Mouse (Mus musculus) G1E (cell line): ENCODE results near the gene Map4k2. TPM values are rescaled to one million over a fixed set of nuclear protein-coding genes. Genes with fewer than 3 reads are reported as not detected.

ENCODE experiments used
- ATAC-seq: 2 replicates; pipeline ENCODE4 v1.8.0; 2016; ENCODE audit warnings: mild to moderate bottlenecking; ENCODE audit not compliant: insufficient number of reproducible peaks, poor library complexity, low FRiP score, severe bottlenecking; ENCODE audit errors: extremely low read depth
- DNase-seq: peaks from one replicate; pipeline ENCODE4 v3.0.0; 2012; ENCODE audit warnings: low spot score
- H3K27me3 ChIP-seq: 2 replicates; pipeline ENCODE4 v1.6.1; 2012; ENCODE audit warnings: mild to moderate bottlenecking, low read length, inconsistent platforms; ENCODE audit not compliant: insufficient read depth
- H3K36me3 ChIP-seq: replicated peaks from 2 replicates; pipeline ENCODE3; 2012; ENCODE audit warnings: mild to moderate bottlenecking, inconsistent platforms
- H3K4me1 ChIP-seq: 2 replicates; pipeline ENCODE4 v1.6.1; 2012; ENCODE audit warnings: low read depth, low read length, inconsistent platforms, mixed read lengths; ENCODE audit not compliant: insufficient read depth
- H3K4me3 ChIP-seq: 2 replicates; pipeline ENCODE4 v1.5.1; 2012; ENCODE audit warnings: low read depth, mild to moderate bottlenecking, inconsistent platforms, low read length, moderate library complexity, mixed read lengths
- H3K9me3 ChIP-seq: replicated peaks from 2 replicates; pipeline ENCODE4 v1.6.1; 2012; ENCODE audit warnings: inconsistent platforms
- CTCF ChIP-seq: IDR thresholded peaks from 2 replicates; pipeline ENCODE4 v1.5.1; 2012; ENCODE audit warnings: low read depth, low read length, inconsistent platforms, mixed read lengths
- GATA1 ChIP-seq: IDR thresholded peaks from 2 replicates; pipeline ENCODE4 v1.6.1; 2012; ENCODE audit warnings: borderline replicate concordance, low read length, inconsistent platforms, mixed read lengths
- GATA2 ChIP-seq: IDR thresholded peaks from 2 replicates; pipeline ENCODE4 v1.6.1; 2012; ENCODE audit warnings: low read depth, low read length, inconsistent platforms, borderline replicate concordance
- POLR2AphosphoS5 ChIP-seq: IDR thresholded peaks from 2 replicates; pipeline ENCODE4 v1.6.1; 2012; ENCODE audit warnings: low read depth, low read length, inconsistent platforms; ENCODE audit not compliant: insufficient replicate concordance
- TAL1 ChIP-seq: conservative IDR thresholded peaks from 2 replicates; pipeline ENCODE4 v1.6.1; 2012; ENCODE audit warnings: low read depth, low read length, inconsistent platforms, mixed read lengths
- polyA plus RNA-seq: library from polyadenylated mRNA; stranded (reverse); fragments of >175 nt; gene quantifications from 2 replicates; pipeline ENCODE4 v1.2.3, GENCODE M21; 2012
- total RNA-seq, 2 experiments: library from RNA; stranded (forward) in 1 of 2; stranded (reverse) in 1 of 2; fragments of 200-1000 nt in 1 of 2; fragments of >200 nt in 1 of 2; fragmentation: Nextera tagmentation in 1 of 2; gene quantifications; 2 replicates each; pipeline ENCODE4 v1.2.3; 2014 to 2017

The Map4k2 gene
- total and polyA plus RNA-seq, 3 experiments = 13.2 to 26.6 (median 13.4) TPM

GRCm38 (mm10) chr19:6331178-6331577 lies 9.8 kb upstream of the Map4k2 start:
- no peak for ATAC-seq
- H3K4me3 ChIP-seq = no peak overlapping the region; the same call in 1 of the 2 replicates
- DNase-seq = no peak
- H3K4me1 ChIP-seq = peaks cover 37% of the 10 kb centered on the region
- peaks cover under 1% of the 10 kb centered on the region for H3K36me3 ChIP-seq
- TF ChIP-seq GATA2 = no peak
- no peak for TF ChIP-seq CTCF
- no peak for TF ChIP-seq GATA1
- H3K9me3 ChIP-seq = no peaks in the 10 kb centered on the region
- peaks cover 3% of the 10 kb centered on the region; the same call in 1 of the 2 replicates for H3K27me3 ChIP-seq

- TF ChIP-seq TAL1 (no peak), GATA2 (no peak), GATA1 (no peak), CTCF (peak; percentile 60; the same call in 1 of the 2 replicates), POLR2AphosphoS5 (no peak)
- ATAC-seq (no peak), DNase-seq (no peak)
- no peak overlapping the region; the same call in 1 of the 2 replicates for H3K4me3 ChIP-seq
- H3K36me3 ChIP-seq = peaks cover 8% of the 10 kb centered on the region
- peaks cover 3% of the 10 kb centered on the region; the same call in 1 of the 2 replicates for H3K27me3 ChIP-seq
- H3K4me1 ChIP-seq = peaks cover 44% of the 10 kb centered on the region
- H3K9me3 ChIP-seq = no peaks in the 10 kb centered on the region
Measured at GRCm38 (mm10) chr19:6331719-6332516, 9.0 kb upstream of the Map4k2 start.

- Histone ChIP-seq H3K4me1 (peaks cover 56% of the 10 kb centered on the region), H3K36me3 (peaks cover 29% of the 10 kb centered on the region), H3K4me3 (peak overlapping the region; percentile 85), H3K27me3 (peaks cover 3% of the 10 kb centered on the region; the same call in 1 of the 2 replicates), H3K9me3 (no peaks in the 10 kb centered on the region)
- ATAC-seq (no peak), DNase-seq (no peak)
- TF ChIP-seq GATA1 (no peak), TAL1 (no peak), GATA2 (no peak), POLR2AphosphoS5 (no peak), CTCF (no peak)
Measured at GRCm38 (mm10) chr19:6333761-6334595, 7.0 kb upstream of the Map4k2 start.

GRCm38 (mm10) chr19:6334673-6335457 lies 6.1 kb upstream of the Map4k2 start, which contains the start of gene Men1:
TSS of gene Men1 (plus strand) at chr19:6334979.
- Histone ChIP-seq H3K4me1 (peaks cover 65% of the 10 kb centered on the region), H3K9me3 (no peaks in the 10 kb centered on the region), H3K27me3 (peaks cover 3% of the 10 kb centered on the region; the same call in 1 of the 2 replicates), H3K36me3 (peaks cover 38% of the 10 kb centered on the region), H3K4me3 (peak within 1 kb of the TSS; percentile 85)
- no peak for TF ChIP-seq POLR2AphosphoS5
- no peak for TF ChIP-seq GATA1
- no peak for TF ChIP-seq GATA2
- TF ChIP-seq CTCF = no peak
- TF ChIP-seq TAL1 = no peak
- ATAC-seq (peak; percentile 92), DNase-seq (peak; percentile 96)

GRCm38 (mm10) chr19:6335458-6335827 lies 5.5 kb upstream of the Map4k2 start:
- peaks cover 71% of the 10 kb centered on the region for H3K4me1 ChIP-seq
- H3K36me3 ChIP-seq = peaks cover 44% of the 10 kb centered on the region
- H3K9me3 ChIP-seq = no peaks in the 10 kb centered on the region
- ATAC-seq (no peak), DNase-seq (peak; percentile 41)
- peak overlapping the region; percentile 85 for H3K4me3 ChIP-seq
- TF ChIP-seq CTCF (no peak), GATA1 (no peak), POLR2AphosphoS5 (no peak), GATA2 (no peak), TAL1 (no peak)
- H3K27me3 ChIP-seq = peaks cover 3% of the 10 kb centered on the region; the same call in 1 of the 2 replicates
